Mouse (Mus musculus): Measurements from ENCODE around the gene Cdk15.

- peak; percentile 68 for TF ChIP-seq CTCF (IDR thresholded peaks at IDR 0.05; ENCODE audit: low read depth, low read length)
- no peak for TF ChIP-seq TAL1 (conservative IDR thresholded peaks at IDR 0.05; ENCODE audit: low read depth, low read length)
- no peak for TF ChIP-seq GATA1 (IDR thresholded peaks at IDR 0.05; ENCODE audit: borderline replicate concordance, low read length)
- no peak for TF ChIP-seq POLR2AphosphoS5 (IDR thresholded peaks at IDR 0.05; ENCODE audit: insufficient replicate concordance, low read depth, low read length)
- TF ChIP-seq GATA2 (IDR thresholded peaks at IDR 0.05; ENCODE audit: borderline replicate concordance, low read depth, low read length), result no peak
Observed at GRCm38 (mm10) chr1:59247602-59248001, 9.1 kb upstream of the Cdk15 start.
